Mouse (Mus musculus) forebrain, postnatal 0 days (tissue): ENCODE data around the gene Fam53a. TPM values are rescaled to one million over a fixed set of nuclear protein-coding genes. Genes with fewer than 3 reads are reported as not detected.
A peak's percentile ranks its signal among the peaks of the same experiment; 100 is the strongest.

Experiments used
- ATAC-seq: fragments of 200-750 bp; cut with Nextera tagmentation; 2 replicates; pipeline ENCODE4 v1.8.0; 2017; ENCODE audit warnings: mild to moderate bottlenecking, moderate library complexity
- DNase-seq: peaks from one replicate; pipeline ENCODE4 v3.0.0-alpha.2; 2015
- H3K27ac ChIP-seq: fragments of 300-500 bp; sonication (generic); 2 replicates; pipeline ENCODE4 v1.5.1; 2014; ENCODE audit warnings: low read depth, mild to moderate bottlenecking, antibody characterized with exemption, low read length, moderate library complexity, mixed read lengths
- H3K27me3 ChIP-seq: fragments of 300-500 bp; sonication (generic); 2 replicates; pipeline ENCODE4 v1.6.1; 2014; ENCODE audit warnings: mild to moderate bottlenecking, low read length, mixed read lengths; ENCODE audit not compliant: insufficient read depth
- H3K36me3 ChIP-seq: fragments of 300-500 bp; sonication (generic); 2 replicates; pipeline ENCODE4 v1.6.1; 2014; ENCODE audit warnings: mild to moderate bottlenecking, moderate library complexity; ENCODE audit not compliant: insufficient read depth
- H3K4me1 ChIP-seq: fragments of 300-500 bp; sonication (generic); 2 replicates; pipeline ENCODE4 v1.6.1; 2014; ENCODE audit warnings: antibody characterized with exemption; ENCODE audit not compliant: insufficient read depth
- H3K4me2 ChIP-seq: fragments of 300-500 bp; sonication (generic); 2 replicates; pipeline ENCODE4 v1.6.1; 2014; ENCODE audit warnings: low read depth, mild to moderate bottlenecking, moderate library complexity
- H3K4me3 ChIP-seq: fragments of 300-500 bp; sonication (generic); 2 replicates; pipeline ENCODE4 v1.5.1; 2014; ENCODE audit warnings: low read depth, low read length, mixed read lengths
- H3K9ac ChIP-seq: fragments of 300-500 bp; sonication (generic); 2 replicates; pipeline ENCODE4 v1.6.1; 2014; ENCODE audit warnings: mild to moderate bottlenecking
- H3K9me3 ChIP-seq: fragments of 300-500 bp; sonication (generic); 2 replicates; pipeline ENCODE4 v1.6.1; 2016; ENCODE audit warnings: low read length
- CTCF ChIP-seq: sonication (generic); IDR thresholded peaks from 2 replicates; pipeline ENCODE4 v1.5.1; 2016; ENCODE audit warnings: antibody characterized with exemption, control low read depth, low read depth
- WGBS: fragments of 180-500 bp; shearing (Covaris S2); extraction: QIAGEN DNeasy Blood & Tissue Kit; methylation state at CpG from one replicate; pipeline ENCODE4 v1.1.7; 2014; 5-methylcytosine and 5-hydroxymethylcytosine counted together
- polyA plus RNA-seq: library from polyadenylated mRNA; unstranded; fragments of >200 nt; fragmentation: Nextera tagmentation; extraction: Ambion mirVana; gene quantifications from 2 replicates; pipeline ENCODE4 v1.2.1, GENCODE M21; 2015
- total RNA-seq: library from RNA; depleted of rRNA; stranded (reverse); fragments of >200 nt; gene quantifications from 2 replicates; pipeline ENCODE4 v1.2.3, GENCODE M21; 2014

Fam53a gene
- total and polyA plus RNA-seq, 2 experiments from 2014 or later = 36.6 to 37.5 TPM

GRCm38 (mm10) chr5:33651921-33652782 is 22.7 kb upstream of the Fam53a start, which contains the start of gene Slbp:
TSS of gene Slbp (minus strand) at chr5:33652574.
- peak within 1 kb of the TSS; percentile 62 for H3K4me2 ChIP-seq
- peak within 1 kb of the TSS; percentile 81 for H3K4me3 ChIP-seq
- peak; percentile 21 for TF ChIP-seq CTCF
- H3K36me3 ChIP-seq = peaks cover 15% of the 10 kb centered on the region
- H3K4me1 ChIP-seq = peaks cover 7% of the 10 kb centered on the region
- 1% methylated on average over 82 of the region's 82 CpGs for WGBS
- H3K27ac ChIP-seq = peak within 1 kb of the TSS; percentile 95
- ATAC-seq = peak; percentile 96
- H3K9ac ChIP-seq = peak within 1 kb of the TSS; percentile 76
- no peaks in the 10 kb centered on the region for H3K27me3 ChIP-seq
- DNase-seq = peak; percentile 96
- no peaks in the 10 kb centered on the region for H3K9me3 ChIP-seq

- peak overlapping the region; percentile 62 for H3K4me2 ChIP-seq
- under 1% methylated on average over 11 of the region's 11 CpGs for WGBS
- H3K9ac ChIP-seq = peak overlapping the region; percentile 76
- H3K27me3 ChIP-seq = no peaks in the 10 kb centered on the region
- H3K27ac ChIP-seq = peak overlapping the region; percentile 95
- 0 out of 2 replicates have a peak, but pooled peaks have one; percentile 24 for TF ChIP-seq CTCF
- H3K4me1 ChIP-seq = 0 out of 2 replicates have a peak, but pooled peaks cover 3% of the 10 kb centered on the region
- H3K36me3 ChIP-seq = peaks cover 15% of the 10 kb centered on the region
- H3K4me3 ChIP-seq = peak overlapping the region; percentile 81
- no peak for DNase-seq
- peak; percentile 7 for ATAC-seq
- H3K9me3 ChIP-seq = no peaks in the 10 kb centered on the region
Measured at GRCm38 (mm10) chr5:33651541-33651920, 22.1 kb upstream of the Fam53a start.

GRCm38 (mm10) chr5:33651017-33651416 is 21.6 kb upstream of the Fam53a start:
- ATAC-seq = no peak
- WGBS = 19% methylated on average over 2 of the region's 2 CpGs

GRCm38 (mm10) chr5:33640652-33641051 is 11.2 kb upstream of the Fam53a start:
- ATAC-seq = no peak
- H3K27me3 ChIP-seq = no peaks in the 10 kb centered on the region
- no peaks in the 10 kb centered on the region for H3K9me3 ChIP-seq
- peaks cover 48% of the 10 kb centered on the region for H3K36me3 ChIP-seq
- 35% methylated on average over 3 of the region's 3 CpGs for WGBS
- no peaks in the 10 kb centered on the region for H3K4me1 ChIP-seq
- no peak overlapping the region for H3K27ac ChIP-seq
- TF ChIP-seq CTCF = peak; percentile 75
- H3K9ac ChIP-seq = no peak overlapping the region
- DNase-seq = peak; percentile 65
- H3K4me2 ChIP-seq = no peak overlapping the region
- no peak overlapping the region for H3K4me3 ChIP-seq

More at GRCm38 (mm10) chr5:33651017-33651416, 21.6 kb upstream of the Fam53a start:
- Histone ChIP-seq H3K27me3 (no peaks in the 10 kb centered on the region), H3K9ac (peak overlapping the region; percentile 76), H3K27ac (peak overlapping the region; percentile 95), H3K4me2 (peak overlapping the region; percentile 62), H3K4me1 (0 out of 2 replicates have a peak, but pooled peaks cover 3% of the 10 kb centered on the region), H3K4me3 (peak overlapping the region; percentile 81), H3K36me3 (peaks cover 18% of the 10 kb centered on the region), H3K9me3 (no peaks in the 10 kb centered on the region)
- no peak for TF ChIP-seq CTCF
- DNase-seq = no peak

- no peaks in the 10 kb centered on the region for H3K27me3 ChIP-seq
- no peaks in the 10 kb centered on the region for H3K4me1 ChIP-seq
- peaks cover 36% of the 10 kb centered on the region for H3K36me3 ChIP-seq
- H3K9me3 ChIP-seq = no peaks in the 10 kb centered on the region
- no peak for TF ChIP-seq CTCF
- WGBS = 71% methylated on average over 4 of the region's 4 CpGs
- no peak for DNase-seq
- no peak for ATAC-seq
- H3K27ac ChIP-seq = no peak overlapping the region
- H3K9ac ChIP-seq = no peak overlapping the region
- no peak overlapping the region for H3K4me2 ChIP-seq
- H3K4me3 ChIP-seq = no peak overlapping the region
Measured at GRCm38 (mm10) chr5:33638826-33639225, 9.4 kb upstream of the Fam53a start.

- Histone ChIP-seq H3K36me3 (peaks cover 27% of the 10 kb centered on the region), H3K27me3 (no peaks in the 10 kb centered on the region), H3K9ac (no peak overlapping the region), H3K4me2 (no peak overlapping the region), H3K9me3 (no peaks in the 10 kb centered on the region), H3K4me3 (no peak overlapping the region), H3K27ac (no peak overlapping the region), H3K4me1 (no peaks in the 10 kb centered on the region)
- no peak for TF ChIP-seq CTCF
- DNase-seq (no peak), ATAC-seq (no peak)
- WGBS = 75% methylated on average over 3 of the region's 3 CpGs
Measured at GRCm38 (mm10) chr5:33637606-33638350, 8.3 kb upstream of the Fam53a start.
